In genomic region chr10:40247166-40247716, GRCm38 (mm10) we compare ENCODE assay signal across 8 mouse cellular contexts. TPM values are rescaled to one million over a fixed set of nuclear protein-coding genes. Genes with fewer than 3 reads are reported as not detected.
DNase-seq lines count a peak whose midpoint lies in the region; ATAC-seq and TF ChIP-seq lines count a peak whose summit lies in the region.

No protein-coding gene starts in this region.

- no peaks in the 10 kb centered on the region for H3K9me3 ChIP-seq in kidney, embryonic 14.5 days (ENCODE audit: control insufficient read depth, low read length)
- H3K9me3 ChIP-seq in forebrain, embryonic 16.5 days (ENCODE audit: control insufficient read depth, low read length) = no peaks in the 10 kb centered on the region
- no peaks in the 10 kb centered on the region for H3K9me3 ChIP-seq in midbrain, embryonic 10.5 days (replicated peaks)

- no peak for TF ChIP-seq CTCF in bone marrow, adult 2 months (IDR thresholded peaks at IDR 0.05; ENCODE audit: control insufficient read depth, insufficient read depth, low read length)

- H3K4me1 ChIP-seq in kidney, embryonic 14.5 days (ENCODE audit: control insufficient read depth, insufficient read depth, low read length) = 0 out of 2 replicates have a peak, but pooled peaks cover 4% of the 10 kb centered on the region
- H3K4me1 ChIP-seq in bone marrow, adult 2 months (ENCODE audit: control insufficient read depth, insufficient read depth, low read length) = peaks cover 3% of the 10 kb centered on the region; the same call in 1 of the 2 replicates
- peaks cover 10% of the 10 kb centered on the region for H3K4me1 ChIP-seq in forebrain, embryonic 16.5 days (replicated peaks; ENCODE audit: control insufficient read depth, insufficient read depth, low read length)
- H3K4me1 ChIP-seq in midbrain, embryonic 10.5 days = peaks cover 15% of the 10 kb centered on the region

- 0 out of 2 replicates have a peak overlapping the region, but pooled peaks have one; percentile 31 for H3K27ac ChIP-seq in kidney, embryonic 14.5 days (ENCODE audit: low read depth, low read length)
- H3K27ac ChIP-seq in bone marrow, adult 2 months (ENCODE audit: control insufficient read depth, insufficient read depth, low read depth, low read length, poor library complexity) = no peak overlapping the region
- peak overlapping the region; percentile 84 for H3K27ac ChIP-seq in forebrain, embryonic 16.5 days (ENCODE audit: low read length)
- peak overlapping the region; percentile 90 for H3K27ac ChIP-seq in midbrain, embryonic 10.5 days (replicated peaks)

- H3K36me3 ChIP-seq in kidney, embryonic 14.5 days (ENCODE audit: control insufficient read depth, insufficient read depth, low read length) = peaks cover 61% of the 10 kb centered on the region
- H3K36me3 ChIP-seq in forebrain, embryonic 16.5 days (ENCODE audit: control insufficient read depth, insufficient read depth) = peaks cover 18% of the 10 kb centered on the region
- H3K36me3 ChIP-seq in midbrain, embryonic 10.5 days = peaks cover 74% of the 10 kb centered on the region

- no peak for TF ChIP-seq POLR2A in bone marrow, adult 2 months (IDR thresholded peaks at IDR 0.05; ENCODE audit: borderline replicate concordance, control insufficient read depth, low read depth, low read length)

- WGBS in kidney, embryonic 14.5 days = 34% methylated on average over 11 of the region's 11 CpGs
- WGBS in bone marrow, adult 2 months = 27% methylated on average over 11 of the region's 11 CpGs
- WGBS in forebrain, embryonic 16.5 days = 31% methylated on average over 11 of the region's 11 CpGs
- WGBS in midbrain, embryonic 10.5 days = 36% methylated on average over 11 of the region's 11 CpGs

- H3K27me3 ChIP-seq in kidney, embryonic 14.5 days (ENCODE audit: control insufficient read depth, insufficient read depth, low read length) = no peaks in the 10 kb centered on the region
- no peaks in the 10 kb centered on the region for H3K27me3 ChIP-seq in forebrain, embryonic 16.5 days (replicated peaks; ENCODE audit: control insufficient read depth, insufficient read depth, low read length)
- H3K27me3 ChIP-seq in midbrain, embryonic 10.5 days (ENCODE audit: low read depth, poor library complexity, severe bottlenecking) = no peaks in the 10 kb centered on the region

- H3K4me2 ChIP-seq in kidney, embryonic 14.5 days (replicated peaks; ENCODE audit: low read depth, low read length) = peak overlapping the region; percentile 65
- peak overlapping the region; percentile 82 for H3K4me2 ChIP-seq in forebrain, embryonic 16.5 days (ENCODE audit: low read length)

- peak overlapping the region; percentile 64 for H3K4me3 ChIP-seq in kidney, embryonic 14.5 days (ENCODE audit: low read length)
- peak overlapping the region; percentile 78 for H3K4me3 ChIP-seq in bone marrow, adult 2 months (replicated peaks; ENCODE audit: control insufficient read depth, low read depth, low read length)
- peak overlapping the region; percentile 92 for H3K4me3 ChIP-seq in forebrain, embryonic 16.5 days (replicated peaks; ENCODE audit: low read length)
- peak overlapping the region; percentile 85 for H3K4me3 ChIP-seq in midbrain, embryonic 10.5 days

- DNase-seq in kidney, postnatal 10 days = no peak
- no peak for DNase-seq in midbrain, embryonic 10.5 days (ENCODE audit: low spot score)
- DNase-seq in adrenal gland, postnatal 10 days = no peak
- no peak for DNase-seq in adipocyte (ENCODE audit: low spot score)
- no peak for DNase-seq in gastrocnemius, postnatal 25 days

- ATAC-seq in kidney, embryonic 14.5 days (ENCODE audit: low FRiP score, low TSS enrichment) = 0 out of 2 replicates have a peak, but pooled peaks have one; percentile 10
- ATAC-seq in forebrain, embryonic 16.5 days = peak; percentile 42

- peak overlapping the region; percentile 63; the same call in 1 of the 2 replicates for H3K9ac ChIP-seq in kidney, embryonic 14.5 days (ENCODE audit: low read depth, low read length)
- peak overlapping the region; percentile 69 for H3K9ac ChIP-seq in forebrain, embryonic 16.5 days (replicated peaks; ENCODE audit: low read depth, low read length)

RNA-seq across cellular contexts. Expression of gene Rpf2, which starts 0.4 kb away (rescaled TPM):
- 82.7 and 98.1 TPM in 2 replicates for polyA plus RNA-seq in kidney, embryonic 14.5 days (2014; fragmentation: Nextera tagmentation; extraction: Ambion mirVana)
- polyA plus RNA-seq in bone marrow, adult 2 months (2011; ENCODE audit: insufficient read depth, insufficient read length, low replicate concordance, missing spikeins) = 35.0 and 54.0 TPM in 2 replicates
- 76.7 and 80.5 TPM in 2 replicates for polyA plus RNA-seq in forebrain, embryonic 16.5 days (2015; fragmentation: Nextera tagmentation; extraction: Ambion mirVana)
- polyA plus RNA-seq in midbrain, embryonic 10.5 days (2016; fragmentation: Nextera tagmentation; extraction: Ambion mirVana) = 83.5 and 91.9 TPM in 2 replicates
- total RNA-seq in adrenal gland, postnatal 10 days (2021) = 10 to 100 TPM; 19.6 to 23.6 TPM
- total RNA-seq in gastrocnemius, postnatal 25 days (2021) = 10 to 100 TPM; 11.8 to 14.0 TPM

RNA-seq across cellular contexts. Expression of gene Gtf3c6, which starts 10.7 kb away (rescaled TPM):
- polyA plus RNA-seq in kidney, embryonic 14.5 days (2014; fragmentation: Nextera tagmentation; extraction: Ambion mirVana) = 147 and 190 TPM in 2 replicates
- 33.6 and 79.4 TPM in 2 replicates for polyA plus RNA-seq in bone marrow, adult 2 months (2011; ENCODE audit: insufficient read depth, insufficient read length, low replicate concordance, missing spikeins)
- 85.4 and 88.5 TPM in 2 replicates for polyA plus RNA-seq in forebrain, embryonic 16.5 days (2015; fragmentation: Nextera tagmentation; extraction: Ambion mirVana)
- polyA plus RNA-seq in midbrain, embryonic 10.5 days (2016; fragmentation: Nextera tagmentation; extraction: Ambion mirVana) = 127 and 140 TPM in 2 replicates
- total RNA-seq in adrenal gland, postnatal 10 days (2021) = 10 to 100 TPM; 29.6 to 30.7 TPM
- 10 to 100 TPM; 19.2 to 19.5 TPM for total RNA-seq in gastrocnemius, postnatal 25 days (2021)

RNA-seq across cellular contexts. Expression of gene Amd1, which starts 54.7 kb away (rescaled TPM):
- polyA plus RNA-seq in kidney, embryonic 14.5 days (2014; fragmentation: Nextera tagmentation; extraction: Ambion mirVana) = 78.8 and 80.9 TPM in 2 replicates
- 64.3 and 67.7 TPM in 2 replicates for polyA plus RNA-seq in bone marrow, adult 2 months (2011; ENCODE audit: insufficient read depth, insufficient read length, low replicate concordance, missing spikeins)
- 46.3 and 47.0 TPM in 2 replicates for polyA plus RNA-seq in forebrain, embryonic 16.5 days (2015; fragmentation: Nextera tagmentation; extraction: Ambion mirVana)
- polyA plus RNA-seq in midbrain, embryonic 10.5 days (2016; fragmentation: Nextera tagmentation; extraction: Ambion mirVana) = 73.2 and 85.1 TPM in 2 replicates
- 10 to 100 TPM; 30.2 to 31.8 TPM for total RNA-seq in adrenal gland, postnatal 10 days (2021)
- total RNA-seq in gastrocnemius, postnatal 25 days (2021) = 100 to 1,000 TPM in 1 of 2 experiments, 10 to 100 TPM in 1; 51.9 to 108 TPM
